Mouse (Mus musculus) bone marrow macrophage, adult 2 months (primary cell): Measurements from ENCODE around the gene Fyttd1.

Source experiments
- CTCF ChIP-seq: IDR thresholded peaks from 2 replicates; pipeline ENCODE4 v1.5.1; 2012; ENCODE audit warnings: low read depth, mild to moderate bottlenecking, low read length, moderate library complexity
- POLR2A ChIP-seq: IDR thresholded peaks from 2 replicates; pipeline ENCODE4 v1.6.1; 2012; ENCODE audit warnings: mild to moderate bottlenecking, low read depth, low read length, borderline replicate concordance

DNA sequence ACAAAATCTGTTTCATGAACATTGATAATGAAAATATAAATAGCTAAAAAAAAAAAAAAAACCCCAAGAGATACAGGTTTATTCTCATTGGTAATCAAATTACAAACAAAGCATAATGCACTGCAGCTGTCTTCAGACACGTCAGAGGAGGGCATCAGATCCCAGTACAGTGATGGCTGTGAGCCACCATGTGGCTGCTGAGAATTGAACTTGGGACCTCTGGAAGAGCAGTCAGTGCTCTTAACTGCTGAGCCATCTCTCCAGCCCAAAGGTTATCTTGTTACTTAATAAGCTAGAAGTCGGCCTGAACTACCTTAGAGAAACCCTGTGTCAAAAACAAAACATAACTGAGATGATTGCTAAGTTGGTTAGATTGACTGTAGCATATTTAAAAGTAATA is 12.6 kb downstream of the Fyttd1 start:
- TF ChIP-seq POLR2A (no peak), CTCF (no peak)
